In the genomic region with DNA sequence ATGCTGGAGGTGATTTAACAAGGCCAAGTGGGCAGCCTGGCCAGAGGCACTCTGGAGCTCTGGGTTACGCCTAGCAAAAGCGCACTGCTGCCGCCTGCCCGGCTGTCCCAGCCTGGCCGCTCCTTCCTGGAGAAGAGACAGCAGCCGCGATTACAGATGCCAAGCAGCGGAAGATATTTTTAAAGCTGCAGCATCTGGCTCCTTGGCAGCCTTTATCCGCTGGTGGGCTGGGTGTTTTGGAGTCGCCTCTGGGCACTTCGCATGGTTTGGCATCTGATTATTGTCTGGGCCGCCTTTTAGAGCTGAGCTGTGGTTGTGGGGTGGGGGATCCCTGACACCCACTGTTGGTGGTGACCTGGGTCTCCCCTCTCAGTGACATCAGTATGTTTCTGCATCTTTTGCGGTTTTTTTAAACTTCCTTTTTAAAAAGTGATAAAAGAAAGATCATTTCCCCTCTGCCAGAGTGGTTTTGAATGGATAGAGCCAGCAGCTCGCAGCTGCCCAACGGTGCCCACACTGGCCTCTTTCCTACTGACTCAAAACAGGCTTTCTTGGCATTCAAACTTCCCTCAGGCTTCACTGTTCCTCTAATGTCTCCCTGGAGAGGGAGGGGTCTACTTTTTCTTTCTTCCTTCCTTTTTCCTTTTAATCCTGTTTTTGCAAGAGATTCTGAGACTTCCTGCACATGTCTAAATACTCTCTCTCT, we compare ENCODE assay signal across 10 mouse cellular contexts.
A peak's percentile ranks its signal among the peaks of the same experiment; 100 is the strongest.
DNase-seq lines count a peak whose midpoint lies in the region; ATAC-seq lines count a peak whose summit lies in the region.
"Had no signal": no experiment of that assay in that cellular context is flagged by ENCODE, and none has a peak within 500 bp of the region (broad histone marks: within the 10 kb centered on the region; RNA-seq: fewer than 3 reads in every experiment).

No protein-coding gene starts in this region.

- no peaks in the 10 kb centered on the region for H3K27me3 ChIP-seq in hindbrain, embryonic 12.5 days
- H3K27me3 ChIP-seq in limb, embryonic 10.5 days (ENCODE audit: low read depth, poor library complexity, severe bottlenecking): 0 out of 2 replicates have a peak, but pooled peaks cover 8% of the 10 kb centered on the region
- H3K27me3 ChIP-seq: CH12.LX had no signal

- H3K9ac ChIP-seq in hindbrain, embryonic 12.5 days: no peak overlapping the region
- H3K9ac ChIP-seq: liver, embryonic 14.5 days had no signal

- H3K36me3 ChIP-seq in hindbrain, embryonic 12.5 days: no peaks in the 10 kb centered on the region
- no peaks in the 10 kb centered on the region for H3K36me3 ChIP-seq in limb, embryonic 10.5 days

- 58% methylated on average over 15 of the region's 15 CpGs for WGBS in hindbrain, embryonic 12.5 days
- WGBS in limb, embryonic 10.5 days: 64% methylated on average over 15 of the region's 15 CpGs

- peak; percentile 26 for DNase-seq in embryo, embryonic 10 days (ENCODE audit: low spot score)
- no peak for DNase-seq in embryo, embryonic 9.5 days (ENCODE audit: extremely low spot score)
- DNase-seq in MN1 (ENCODE audit: low spot score): peak; percentile 79
- DNase-seq in frontal cortex, adult 2 months (ENCODE audit: extremely low spot score in 1 of 2, low spot score in 1 of 2): peak; percentile 39 to 79
- no peak for DNase-seq in limb, embryonic 10.5 days (ENCODE audit: low spot score)
- peak; percentile 49 for DNase-seq in right cerebral cortex, postnatal 14 days
- DNase-seq in yolk sac, embryonic 10.5 days (ENCODE audit: low spot score): no peak

- no peak overlapping the region for H3K4me2 ChIP-seq in hindbrain, embryonic 12.5 days (replicated peaks)

- no peaks in the 10 kb centered on the region for H3K9me3 ChIP-seq in hindbrain, embryonic 12.5 days (replicated peaks)
- H3K9me3 ChIP-seq in limb, embryonic 10.5 days (replicated peaks): no peaks in the 10 kb centered on the region

- H3K27ac ChIP-seq in hindbrain, embryonic 12.5 days: peak overlapping the region; percentile 55
- H3K27ac ChIP-seq in limb, embryonic 10.5 days: peak overlapping the region; percentile 36
- H3K27ac ChIP-seq: liver, embryonic 14.5 days had no signal

- ATAC-seq in hindbrain, embryonic 12.5 days (ENCODE audit: low FRiP score): peak; percentile 43; the same call in 1 of the 2 replicates

- no peak overlapping the region for H3K4me3 ChIP-seq in hindbrain, embryonic 12.5 days
- no peak overlapping the region for H3K4me3 ChIP-seq in limb, embryonic 10.5 days

- 0 out of 2 replicates have a peak, but pooled peaks cover 5% of the 10 kb centered on the region for H3K4me1 ChIP-seq in hindbrain, embryonic 12.5 days
- H3K4me1 ChIP-seq in limb, embryonic 10.5 days: peaks cover 13% of the 10 kb centered on the region

Comparison
In these comparisons a context has a peak if more than half of its experiments do, and no peak if none do; other contexts are left out.
1. DNase-seq: peak in embryo, embryonic 10 days (single experiment), MN1 (single experiment), frontal cortex, adult 2 months (2 of 2) and right cerebral cortex, postnatal 14 days (single experiment); none in embryo, embryonic 9.5 days (single experiment), limb, embryonic 10.5 days (single experiment) and yolk sac, embryonic 10.5 days (single experiment).